Mouse (Mus musculus) lung, postnatal 0 days (tissue): ENCODE measurements at regions not wholly inside any gene's neighbourhood (a gene's known extent, or its start where the extent isn't known, plus 50 kb on each side); places are given as distances from the start of the nearest gene placed in this dataset.

Experiments
- CTCF ChIP-seq: IDR thresholded peaks from 2 replicates; pipeline ENCODE4 v1.5.1; 2016; ENCODE audit warnings: antibody characterized with exemption, mild to moderate bottlenecking
- EP300 ChIP-seq: IDR thresholded peaks from 2 replicates; pipeline ENCODE4 v1.6.1; 2016; ENCODE audit warnings: antibody characterized with exemption, mild to moderate bottlenecking, control low read depth

GRCm38 (mm10) chr10:97851487-97851886 lies 124.9 kb upstream of the C030005K15Rik start:
- TF ChIP-seq CTCF (no peak), EP300 (no peak)
